Mouse (Mus musculus) liver, embryonic 16.5 days (tissue): ENCODE data around the gene Med9. TPM values are rescaled to one million over a fixed set of nuclear protein-coding genes. Genes with fewer than 3 reads are reported as not detected.

ENCODE experiments used
- ATAC-seq: fragments of 200-750 bp; cut with Nextera tagmentation; 2 replicates; pipeline ENCODE4 v1.8.0; 2017; ENCODE audit warnings: low read depth, mild to moderate bottlenecking, moderate number of reproducible peaks, moderate library complexity
- H3K27ac ChIP-seq: fragments of 300-500 bp; sonication (generic); 2 replicates; pipeline ENCODE4 v1.5.1; 2014; ENCODE audit warnings: mild to moderate bottlenecking, low read length
- H3K27me3 ChIP-seq: fragments of 300-500 bp; sonication (generic); 2 replicates; pipeline ENCODE4 v1.6.1; 2014; ENCODE audit warnings: low read depth, low read length, mixed read lengths; ENCODE audit not compliant: control insufficient read depth, insufficient read depth
- H3K36me3 ChIP-seq: fragments of 300-500 bp; sonication (generic); 2 replicates; pipeline ENCODE4 v1.6.1; 2014; ENCODE audit warnings: mild to moderate bottlenecking; ENCODE audit not compliant: control insufficient read depth, insufficient read depth
- H3K4me1 ChIP-seq: fragments of 300-500 bp; sonication (generic); 2 replicates; pipeline ENCODE4 v1.6.1; 2014; ENCODE audit warnings: low read depth, low read length, mixed read lengths; ENCODE audit not compliant: control insufficient read depth
- H3K4me2 ChIP-seq: fragments of 300-500 bp; sonication (generic); 2 replicates; pipeline ENCODE4 v1.6.1; 2014; ENCODE audit warnings: low read depth, low read length, mixed read lengths
- H3K4me3 ChIP-seq: fragments of 300-500 bp; sonication (generic); 2 replicates; pipeline ENCODE4 v1.5.1; 2014; ENCODE audit warnings: low read depth, mild to moderate bottlenecking, low read length
- H3K9ac ChIP-seq: fragments of 300-500 bp; sonication (generic); 2 replicates; pipeline ENCODE4 v1.6.1; 2014; ENCODE audit warnings: low read depth, low read length
- H3K9me3 ChIP-seq: fragments of 300-500 bp; sonication (generic); replicated peaks from 2 replicates; pipeline ENCODE4 v1.6.1; 2016; ENCODE audit warnings: low read length; ENCODE audit not compliant: control insufficient read depth
- WGBS: fragments of 180-500 bp; shearing (Covaris S2); extraction: QIAGEN DNeasy Blood & Tissue Kit; methylation state at CpG from one replicate; pipeline ENCODE4 v1.1.7; 2014; ENCODE audit not compliant: insufficient replicate concordance; 5-methylcytosine and 5-hydroxymethylcytosine counted together
- polyA plus RNA-seq: library from polyadenylated mRNA; unstranded; fragments of >200 nt; fragmentation: Nextera tagmentation; extraction: Ambion mirVana; gene quantifications from 2 replicates; pipeline ENCODE4 v1.2.1, GENCODE M21; 2015

The Med9 gene
- polyA plus RNA-seq, 1 experiment from 2014 or later, result 17.6 TPM

DNA sequence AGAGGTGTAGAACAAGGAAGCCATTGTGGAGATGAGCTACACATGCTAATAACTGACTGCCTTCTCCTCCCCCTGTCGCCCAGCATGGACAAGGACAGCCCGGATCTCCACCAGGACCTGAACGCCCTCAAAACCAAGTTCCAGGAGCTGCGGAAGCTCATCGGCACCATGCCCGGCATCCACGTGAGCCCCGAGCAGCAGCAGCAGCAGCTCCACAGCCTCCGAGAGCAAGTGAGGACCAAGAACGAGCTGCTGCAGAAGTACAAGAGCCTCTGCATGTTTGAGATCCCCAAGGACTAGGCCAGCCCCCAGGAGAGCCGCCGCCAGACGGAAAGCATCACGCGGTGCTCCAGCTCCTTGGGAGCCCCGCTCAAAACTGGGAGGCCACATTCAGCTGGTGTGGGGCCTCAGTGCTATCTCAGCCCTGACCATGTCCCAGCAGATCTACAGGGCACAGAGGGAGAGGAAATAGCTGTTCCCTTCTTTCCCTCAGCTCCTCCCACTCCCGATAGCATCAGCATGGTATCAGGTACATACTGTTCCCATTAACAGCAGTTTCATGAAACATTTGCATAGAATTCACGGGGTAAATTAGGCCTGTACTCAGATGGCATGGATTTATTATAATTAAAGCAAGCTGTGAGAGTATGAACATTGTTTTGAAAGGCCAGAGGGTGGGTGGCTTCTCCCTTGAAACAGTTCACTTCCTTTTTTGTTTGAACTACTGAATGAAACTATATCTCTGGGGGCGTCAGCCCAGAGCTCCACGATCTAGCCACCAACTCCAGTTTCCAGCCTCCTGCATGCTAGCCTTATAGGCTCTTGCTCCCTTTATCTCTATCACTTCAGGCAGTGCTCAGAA lies 12.7 kb downstream of the Med9 start:
- Histone ChIP-seq H3K4me2 (no peak overlapping the region), H3K27me3 (peaks cover 26% of the 10 kb centered on the region), H3K27ac (no peak overlapping the region), H3K9me3 (no peaks in the 10 kb centered on the region), H3K4me3 (no peak overlapping the region), H3K4me1 (peaks cover 15% of the 10 kb centered on the region), H3K36me3 (0 out of 2 replicates have a peak, but pooled peaks cover 4% of the 10 kb centered on the region), H3K9ac (no peak overlapping the region)
- ATAC-seq, result no peak
- 66% methylated on average over 20 of the region's 20 CpGs for WGBS

DNA sequence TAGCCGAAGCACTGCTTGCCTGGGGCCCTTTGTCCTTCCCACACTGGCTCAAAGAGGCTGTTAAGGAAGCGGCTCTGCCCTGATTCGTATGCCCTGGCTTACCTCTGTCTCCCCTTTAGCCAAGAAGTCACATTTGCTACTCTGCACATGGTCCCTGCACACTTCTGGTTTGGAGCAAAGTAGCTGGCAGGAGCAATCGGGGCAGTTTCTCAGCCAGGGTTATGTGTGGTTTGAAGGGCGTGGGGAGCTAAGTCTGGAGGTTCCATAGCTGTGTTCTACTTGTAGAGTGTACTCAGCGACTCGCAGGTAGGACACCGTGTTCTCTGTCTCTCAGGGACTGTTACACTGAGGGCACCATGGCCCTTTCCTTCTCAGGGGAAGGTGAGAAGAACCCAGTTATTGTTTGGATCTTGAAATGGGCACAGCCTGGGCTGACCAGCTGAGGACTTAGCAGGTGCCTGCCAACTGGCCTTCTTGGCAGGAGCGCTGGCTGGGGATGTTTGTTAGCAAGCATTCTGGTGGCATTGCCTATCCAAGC lies 13.4 kb downstream of the Med9 start:
- 63% methylated on average over 9 of the region's 9 CpGs for WGBS
- ATAC-seq, result no peak
- Histone ChIP-seq H3K4me2 (no peak overlapping the region), H3K9me3 (no peaks in the 10 kb centered on the region), H3K36me3 (0 out of 2 replicates have a peak, but pooled peaks cover 4% of the 10 kb centered on the region), H3K27me3 (peaks cover 26% of the 10 kb centered on the region), H3K4me3 (no peak overlapping the region), H3K9ac (no peak overlapping the region), H3K27ac (no peak overlapping the region), H3K4me1 (peaks cover 16% of the 10 kb centered on the region)

DNA sequence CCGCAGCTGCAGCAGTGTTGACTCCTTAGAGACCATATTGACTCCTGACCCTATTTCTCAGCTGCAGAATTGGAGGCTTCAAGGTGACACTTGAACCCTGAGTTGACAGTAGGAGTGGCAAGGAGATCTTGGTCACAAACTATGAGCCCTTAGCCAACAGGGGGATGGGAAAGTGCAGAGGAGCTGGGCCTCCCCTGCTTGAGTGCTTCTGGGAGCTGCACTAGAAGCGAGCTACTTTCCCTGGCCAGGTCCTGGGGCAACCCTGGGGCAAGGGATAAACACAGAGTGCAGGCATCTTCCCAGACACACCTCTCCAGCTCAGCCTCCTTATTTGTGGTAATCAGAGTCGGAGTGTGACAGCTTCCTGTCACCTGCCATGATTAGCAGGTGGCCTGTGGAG lies 14.6 kb downstream of the Med9 start:
- Histone ChIP-seq H3K9ac (no peak overlapping the region), H3K9me3 (no peaks in the 10 kb centered on the region), H3K27me3 (peaks cover 26% of the 10 kb centered on the region), H3K4me2 (no peak overlapping the region), H3K4me1 (peaks cover 18% of the 10 kb centered on the region), H3K4me3 (no peak overlapping the region), H3K36me3 (0 out of 2 replicates have a peak, but pooled peaks cover 4% of the 10 kb centered on the region), H3K27ac (no peak overlapping the region)
- no peak for ATAC-seq
- 68% methylated on average over 3 of the region's 3 CpGs for WGBS

DNA sequence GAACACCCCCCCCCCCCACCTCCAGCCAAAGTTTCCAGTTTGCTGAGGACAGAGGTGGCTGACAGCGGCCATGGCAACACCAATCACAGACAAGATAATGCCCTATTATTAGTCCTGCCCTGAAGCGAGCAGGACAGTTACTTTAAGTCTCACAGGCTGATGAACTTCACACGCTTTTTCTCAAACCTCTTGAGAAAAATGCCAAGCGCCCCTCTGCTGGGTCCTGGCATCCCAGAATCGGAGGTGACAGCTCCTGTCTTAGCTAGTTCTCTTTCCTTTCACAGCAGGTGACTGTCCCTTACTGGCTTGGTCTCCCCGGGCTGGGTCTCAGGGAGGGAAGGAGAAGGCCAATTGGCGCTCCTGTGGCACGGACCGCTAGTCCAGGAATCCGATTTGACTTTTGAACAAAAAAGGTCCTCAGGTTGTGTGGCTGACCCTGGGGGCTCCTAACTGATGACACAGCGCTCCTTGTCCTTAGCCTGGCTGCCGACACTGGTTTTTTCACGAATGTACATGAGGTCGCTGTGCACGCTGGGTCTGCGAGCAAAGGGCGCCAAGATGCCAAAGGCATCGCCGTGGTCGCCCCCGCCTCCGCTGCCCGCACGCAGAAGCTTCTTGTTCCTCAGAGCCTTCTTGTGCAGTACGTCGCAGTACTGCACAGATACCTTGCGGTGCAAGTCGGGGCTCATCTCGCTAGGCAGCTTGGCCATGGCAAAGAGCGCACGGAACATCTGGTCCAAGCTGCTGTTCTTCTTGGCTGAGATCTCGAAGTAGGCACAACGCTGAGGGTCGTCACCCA lies 15.6 kb downstream of the Med9 start:
- WGBS, result 11% methylated on average over 34 of the region's 34 CpGs
- peaks cover 26% of the 10 kb centered on the region for H3K27me3 ChIP-seq
- H3K9me3 ChIP-seq, result no peaks in the 10 kb centered on the region
- no peak overlapping the region for H3K27ac ChIP-seq
- H3K9ac ChIP-seq, result no peak overlapping the region
- H3K4me1 ChIP-seq, result peaks cover 18% of the 10 kb centered on the region
- H3K36me3 ChIP-seq, result 0 out of 2 replicates have a peak, but pooled peaks cover 4% of the 10 kb centered on the region
- H3K4me3 ChIP-seq, result peak overlapping the region; percentile 63
- H3K4me2 ChIP-seq, result peak overlapping the region; percentile 93
- no peak for ATAC-seq

DNA sequence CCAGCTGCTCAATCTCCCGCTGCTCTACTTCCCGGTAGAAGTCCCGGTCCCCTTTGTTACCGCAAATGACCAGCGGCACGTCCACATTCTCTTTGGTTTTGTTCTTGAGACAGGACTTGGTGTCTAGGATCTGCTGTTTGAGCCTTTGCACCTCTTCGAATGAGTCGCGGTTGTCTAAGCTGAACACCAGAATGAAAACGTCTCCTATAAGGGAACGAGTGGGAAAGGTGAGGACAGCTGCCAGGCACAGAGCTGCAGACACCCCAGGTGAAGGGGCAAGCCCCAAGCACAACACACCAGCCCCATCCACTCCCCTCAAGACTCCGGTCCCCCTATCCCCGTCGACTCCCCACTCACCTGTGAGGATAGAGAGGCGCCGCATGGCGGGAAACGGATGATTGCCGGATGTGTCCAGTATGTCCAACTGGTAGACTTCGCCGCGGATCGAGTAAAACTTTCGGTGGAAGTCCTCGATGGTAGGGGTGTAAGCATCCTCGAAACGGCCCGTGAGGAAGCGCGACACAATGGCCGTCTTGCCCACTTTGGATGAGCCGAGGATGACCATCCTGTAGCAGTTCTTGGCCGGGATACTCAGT lies 16.3 kb downstream of the Med9 start:
- Histone ChIP-seq H3K4me2 (peak overlapping the region; percentile 93), H3K36me3 (0 out of 2 replicates have a peak, but pooled peaks cover 4% of the 10 kb centered on the region), H3K4me3 (peak overlapping the region; percentile 63), H3K9ac (peak overlapping the region; percentile 56), H3K9me3 (no peaks in the 10 kb centered on the region), H3K4me1 (peaks cover 18% of the 10 kb centered on the region), H3K27me3 (peaks cover 26% of the 10 kb centered on the region), H3K27ac (no peak overlapping the region)
- 1% methylated on average over 33 of the region's 33 CpGs for WGBS
- ATAC-seq, result no peak

DNA sequence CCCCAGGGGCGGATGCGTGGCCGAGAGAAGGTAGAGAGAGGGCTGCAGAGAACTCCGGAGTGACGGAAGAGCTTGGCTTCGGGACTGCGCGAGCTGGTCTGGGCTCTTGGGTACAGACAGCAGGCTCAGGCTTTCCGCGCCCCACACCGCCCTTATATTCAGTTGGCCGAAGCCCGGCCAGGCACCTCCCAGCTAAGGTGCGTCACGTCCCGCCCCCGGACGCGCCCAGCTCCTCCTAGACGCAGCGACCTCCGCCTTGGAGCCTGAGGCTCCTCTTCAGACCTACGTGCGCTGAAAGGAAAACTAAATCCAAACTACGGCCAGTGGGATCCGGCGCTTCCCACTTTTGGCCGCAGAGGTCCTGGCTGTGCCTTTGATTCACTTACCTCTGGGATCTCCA lies 16.8 kb downstream of the Med9 start, which contains the start of gene Rasd1:
Rasd1 (minus strand) TSS at position 127 of the 400 bp plus-strand sequence.
- Histone ChIP-seq H3K9ac (peak within 1 kb of the TSS; percentile 56), H3K4me3 (peak within 1 kb of the TSS; percentile 63), H3K4me2 (peak within 1 kb of the TSS; percentile 93), H3K4me1 (peaks cover 18% of the 10 kb centered on the region), H3K36me3 (0 out of 2 replicates have a peak, but pooled peaks cover 4% of the 10 kb centered on the region), H3K27me3 (peaks cover 26% of the 10 kb centered on the region), H3K27ac (no peak within 1 kb of the TSS), H3K9me3 (no peaks in the 10 kb centered on the region)
- ATAC-seq, result peak; percentile 88
- under 1% methylated on average over 28 of the region's 28 CpGs for WGBS

DNA sequence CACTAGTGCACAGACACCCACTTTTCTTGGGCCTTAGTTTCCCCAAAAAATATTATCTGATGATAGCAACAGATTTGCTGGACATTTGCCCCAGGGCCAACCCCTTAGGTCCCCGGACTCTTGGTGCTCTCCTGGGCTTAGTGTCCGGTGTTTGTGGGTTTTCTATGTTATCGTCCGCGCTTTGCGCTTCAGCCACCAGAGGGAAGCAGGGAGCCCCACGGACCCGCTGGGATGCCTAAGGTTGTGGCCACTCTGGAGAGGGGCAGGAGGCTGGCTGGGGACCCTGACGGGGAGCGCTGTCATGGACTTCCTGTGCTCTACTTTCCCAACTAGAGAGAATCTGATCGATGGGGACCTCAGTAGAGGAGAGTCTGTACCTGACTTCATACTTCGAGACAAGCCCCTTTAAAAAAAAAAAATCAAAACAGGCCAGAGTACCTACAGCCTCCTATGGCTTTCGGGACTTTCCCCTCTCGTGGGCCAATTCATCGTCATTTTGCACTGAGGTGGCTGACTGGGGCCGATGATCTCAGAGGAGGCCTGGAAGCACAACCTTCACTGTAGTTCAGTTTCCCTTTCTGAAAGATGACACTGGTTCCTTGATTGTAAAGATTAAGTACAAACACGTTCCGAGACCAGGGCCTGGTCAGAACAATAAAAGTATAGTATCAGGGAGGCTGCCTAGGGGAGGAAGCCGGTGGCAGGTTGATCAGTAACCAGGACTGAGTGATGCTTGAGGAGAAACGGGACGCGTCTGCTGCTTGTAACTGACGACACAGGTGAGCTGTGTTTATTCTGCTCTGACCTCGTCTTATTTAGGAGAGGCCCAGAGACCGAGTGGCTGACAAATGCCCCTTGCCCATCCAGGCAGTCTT lies 17.5 kb downstream of the Med9 start:
- peak; percentile 64 for ATAC-seq
- Histone ChIP-seq H3K9ac (peak overlapping the region; percentile 56), H3K9me3 (no peaks in the 10 kb centered on the region), H3K27me3 (peaks cover 26% of the 10 kb centered on the region), H3K27ac (no peak overlapping the region), H3K36me3 (0 out of 2 replicates have a peak, but pooled peaks cover 4% of the 10 kb centered on the region), H3K4me1 (peaks cover 18% of the 10 kb centered on the region), H3K4me3 (peak overlapping the region; percentile 63), H3K4me2 (peak overlapping the region; percentile 93)
- 20% methylated on average over 25 of the region's 25 CpGs for WGBS

DNA sequence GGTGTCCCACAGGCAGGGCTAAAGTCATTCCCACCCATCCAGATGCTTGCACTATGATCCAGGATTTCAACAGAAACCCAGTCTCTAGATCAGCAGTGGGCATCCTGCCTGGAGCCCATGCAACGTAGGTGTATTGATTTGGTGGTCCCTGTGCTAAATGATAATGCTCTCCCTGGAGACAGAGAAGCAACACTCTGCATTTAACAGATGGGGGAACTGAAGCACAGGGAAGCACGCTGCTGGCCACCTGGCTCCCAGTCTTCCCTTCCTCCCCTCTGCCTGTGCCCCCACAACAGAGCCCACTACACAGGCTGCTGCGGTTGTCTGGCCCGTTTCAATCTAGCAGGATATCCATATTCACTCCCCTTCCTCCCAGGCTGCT lies 18.1 kb downstream of the Med9 start:
- H3K4me3 ChIP-seq, result no peak overlapping the region
- ATAC-seq, result no peak
- peaks cover 18% of the 10 kb centered on the region for H3K4me1 ChIP-seq
- WGBS, result 19% methylated on average over 4 of the region's 4 CpGs
- H3K9ac ChIP-seq, result no peak overlapping the region
- H3K9me3 ChIP-seq, result no peaks in the 10 kb centered on the region
- H3K36me3 ChIP-seq, result 0 out of 2 replicates have a peak, but pooled peaks cover under 1% of the 10 kb centered on the region
- H3K27me3 ChIP-seq, result peaks cover 26% of the 10 kb centered on the region
- no peak overlapping the region for H3K27ac ChIP-seq
- H3K4me2 ChIP-seq, result no peak overlapping the region
